Mouse (Mus musculus) left cerebral cortex, adult 18-20 months (tissue): ENCODE data around the gene Chid1. TPM values are rescaled to one million over a fixed set of nuclear protein-coding genes. Genes with fewer than 3 reads are reported as not detected.
A peak's percentile ranks its signal among the peaks of the same experiment; 100 is the strongest.

Experiments
- DNase-seq, 2 experiments: peaks; one replicate each; pipeline ENCODE4 v3.0.0; 2021 to 2022; ENCODE audit warnings: low spot score in 2 of 2, mixed read lengths in 1 of 2
- long read RNA-seq, 2 experiments: library from polyadenylated mRNA; stranded (forward); transcript quantifications; one replicate each; pipeline ENCODE4 v2.0.0; 2021
- total RNA-seq, 2 experiments: library from RNA; stranded (reverse); gene quantifications; 2 replicates each; pipeline ENCODE4 v1.2.3; 2021

Chid1 gene
- total RNA-seq: 10 to 100 TPM; 60.4 to 72.2 TPM
- long read RNA-seq, experiment 1, full-length matches to known transcripts: 56 of 77 reads
- long read RNA-seq, experiment 1, partial matches to known transcripts: 7 of 77 reads
- long read RNA-seq, experiment 1, other reads (novel, unspliced or antisense): 14 of 77 reads
- long read RNA-seq, experiment 2, full-length matches to known transcripts: 41 of 63 reads
- long read RNA-seq, experiment 2, partial matches to known transcripts: 8 of 63 reads
- long read RNA-seq, experiment 2, other reads (novel, unspliced or antisense): 14 of 63 reads

DNA sequence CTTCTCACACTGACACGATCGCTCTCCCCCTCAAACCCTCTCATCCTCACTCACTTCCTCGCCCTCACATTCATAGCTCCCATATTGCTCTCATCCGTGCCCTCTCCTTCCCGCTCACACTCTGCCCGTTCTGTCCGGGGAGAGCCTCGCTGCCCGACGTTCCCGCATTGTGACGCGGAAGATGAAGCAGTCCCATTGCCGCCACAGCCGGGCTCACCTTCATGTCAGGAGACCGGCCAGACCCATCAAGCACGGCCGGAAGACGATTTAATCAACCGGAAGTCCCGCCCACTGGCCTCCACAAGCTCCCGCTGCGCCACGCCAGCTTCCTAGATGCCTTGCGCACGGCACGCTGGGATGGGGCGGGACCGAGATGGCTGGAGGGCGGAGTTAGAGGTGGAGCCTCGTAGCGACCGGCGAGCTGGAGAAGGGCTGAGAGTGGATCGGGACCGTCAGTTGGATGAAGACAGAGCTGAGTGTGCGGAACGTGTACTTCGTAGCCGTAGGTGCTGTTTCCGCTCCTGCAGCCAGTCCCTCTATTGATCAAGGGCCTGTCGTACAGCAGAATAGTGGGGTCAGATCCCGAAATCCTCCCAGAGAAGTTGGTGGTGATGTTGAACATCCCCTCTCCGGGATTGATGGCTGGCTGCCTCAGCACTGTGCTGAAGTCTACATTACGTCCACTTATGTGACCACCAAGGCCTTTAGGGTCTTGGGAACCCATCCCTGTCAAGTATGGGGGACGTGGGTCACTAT lies at the start of gene Chid1:
Gene Chid1 (minus strand): TSS at position 302 of the 756 bp plus-strand sequence.
- peak; percentile 98 for DNase-seq

DNA sequence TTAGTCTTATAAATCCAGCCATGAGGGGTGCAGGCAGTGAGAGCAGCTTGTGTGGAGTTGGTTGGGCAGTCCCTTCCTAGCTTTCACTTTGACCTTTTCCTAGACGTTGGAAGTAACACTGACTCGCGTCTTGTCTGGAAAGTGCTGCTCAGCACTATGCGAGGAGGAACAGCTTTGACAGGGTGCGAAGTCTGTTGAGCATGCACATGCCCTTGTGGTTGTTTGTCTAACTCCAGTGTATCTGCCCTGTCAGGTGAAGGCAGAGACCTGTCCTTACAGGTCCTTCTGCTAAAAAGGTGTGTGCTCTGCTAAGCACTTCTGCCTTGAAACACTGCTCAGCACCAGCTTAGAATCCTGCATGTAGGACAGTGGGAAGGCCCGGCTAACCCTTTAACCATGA lies 49.2 kb upstream of the Chid1 start:
- DNase-seq: no peak

DNA sequence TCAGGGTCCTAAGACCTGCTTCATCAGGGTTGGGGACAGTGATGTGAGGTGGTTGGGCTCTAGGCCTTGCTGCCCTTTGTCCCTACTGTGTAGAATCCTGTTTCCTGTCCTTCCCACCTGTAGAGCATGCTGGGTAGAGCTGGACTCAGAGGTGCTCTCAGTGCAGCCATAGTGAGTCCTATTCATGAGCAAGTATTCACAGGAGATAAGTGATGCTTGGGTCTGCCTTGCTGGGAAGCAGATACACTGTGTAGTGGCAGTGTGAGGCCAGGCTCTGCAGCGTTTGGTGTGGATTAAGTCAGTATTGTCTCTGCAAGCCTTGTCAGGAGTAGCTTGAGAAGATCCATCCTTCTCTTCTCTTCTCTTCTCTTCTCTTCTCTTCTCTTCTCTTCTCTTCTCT lies 46.2 kb upstream of the Chid1 start:
- DNase-seq: no peak

DNA sequence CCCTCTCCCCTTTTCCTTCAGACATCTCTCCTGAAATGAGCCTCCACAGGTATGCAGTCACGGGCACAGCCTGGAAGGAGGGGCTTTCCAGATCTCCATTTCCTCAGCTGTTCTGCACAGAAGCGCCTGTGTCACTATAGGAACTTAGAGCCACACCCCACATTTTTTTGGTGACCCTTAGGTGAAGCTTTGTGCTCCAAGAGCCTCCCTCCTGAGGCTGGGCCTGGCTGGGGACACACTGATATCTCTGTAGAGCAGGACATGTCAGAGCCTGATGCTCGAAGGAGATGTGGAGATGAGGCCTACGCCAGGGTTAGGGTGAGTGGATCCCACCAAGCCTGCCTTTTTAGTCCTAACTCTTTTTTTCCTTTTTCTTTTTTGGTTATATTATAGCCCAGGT lies 45.6 kb upstream of the Chid1 start:
- DNase-seq: no peak

DNA sequence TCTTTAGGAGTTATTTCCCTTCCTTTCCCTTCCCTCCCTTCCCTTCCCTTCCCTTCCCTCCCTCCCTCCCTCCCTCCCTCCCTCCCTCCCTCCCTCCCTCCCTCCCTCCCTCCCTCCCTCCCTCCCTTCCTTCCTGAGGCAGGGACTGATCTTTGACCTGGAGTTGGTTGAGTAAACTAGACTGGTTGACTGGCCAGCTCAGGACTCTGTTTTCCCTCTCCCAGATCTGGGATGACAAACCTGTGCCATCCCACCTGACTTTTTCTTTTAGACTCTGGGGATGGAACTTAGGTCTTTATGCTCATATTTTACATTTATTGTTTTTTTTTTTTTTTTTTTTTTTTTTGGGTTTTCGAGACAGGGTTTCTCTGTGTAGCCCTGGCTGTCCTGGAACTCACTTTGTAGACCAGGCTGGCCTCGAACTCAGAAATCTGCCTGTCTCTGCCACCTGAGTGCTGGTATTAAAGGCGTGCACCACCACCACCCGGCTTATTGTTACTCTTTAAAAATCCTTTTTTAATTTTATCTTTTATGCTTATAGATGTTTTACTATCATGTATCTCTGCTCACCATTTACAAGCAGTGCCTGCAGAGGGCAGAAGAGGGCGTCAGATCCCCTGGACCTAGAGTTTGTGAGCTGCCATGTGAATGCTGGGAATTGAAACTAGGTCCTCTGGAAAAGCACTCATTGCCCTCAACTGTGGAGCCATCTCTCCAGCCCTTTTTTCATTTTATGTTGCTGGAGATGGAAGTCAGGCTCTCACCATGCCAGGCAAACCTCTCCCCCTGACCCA lies 44.6 kb upstream of the Chid1 start:
- DNase-seq: no peak

DNA sequence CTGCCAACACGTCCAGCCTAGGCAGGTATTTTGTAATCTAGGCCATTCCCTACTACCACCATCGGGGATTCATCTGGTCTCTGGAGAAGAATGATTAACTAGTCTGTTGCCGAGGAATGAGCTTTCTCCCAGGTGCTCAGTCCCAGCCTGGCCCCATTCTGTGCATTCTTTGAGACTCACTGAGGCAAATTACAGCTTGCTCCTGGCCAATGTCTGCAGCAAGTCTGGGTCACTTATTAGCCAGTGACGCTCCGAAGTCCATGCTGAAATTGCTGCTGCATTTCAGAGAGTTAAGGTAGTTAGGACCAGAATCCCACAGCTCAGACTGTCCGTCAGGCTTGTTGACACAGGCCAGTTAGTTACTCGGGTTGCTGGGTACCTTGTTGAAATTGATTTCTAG lies 41.7 kb upstream of the Chid1 start:
- no peak for DNase-seq

DNA sequence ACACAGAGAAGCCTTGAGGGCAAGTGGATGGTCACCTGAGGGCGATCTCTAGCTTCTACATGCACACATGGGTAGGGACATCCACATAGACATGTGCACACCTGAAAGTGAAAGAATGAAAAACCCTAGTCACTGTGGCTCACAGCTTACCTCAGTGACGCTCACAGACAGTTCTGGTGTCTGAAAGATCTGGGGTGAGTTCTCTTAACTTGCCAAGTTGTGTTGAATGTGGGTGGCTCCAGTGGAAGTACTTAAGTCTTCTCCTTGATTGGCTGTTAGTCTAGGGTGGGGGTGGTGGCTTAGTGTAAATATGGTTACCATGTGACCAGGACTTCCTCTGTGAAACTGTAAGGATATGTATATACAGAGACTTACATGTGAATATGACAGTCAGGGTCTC lies 39.3 kb upstream of the Chid1 start:
- DNase-seq: no peak

DNA sequence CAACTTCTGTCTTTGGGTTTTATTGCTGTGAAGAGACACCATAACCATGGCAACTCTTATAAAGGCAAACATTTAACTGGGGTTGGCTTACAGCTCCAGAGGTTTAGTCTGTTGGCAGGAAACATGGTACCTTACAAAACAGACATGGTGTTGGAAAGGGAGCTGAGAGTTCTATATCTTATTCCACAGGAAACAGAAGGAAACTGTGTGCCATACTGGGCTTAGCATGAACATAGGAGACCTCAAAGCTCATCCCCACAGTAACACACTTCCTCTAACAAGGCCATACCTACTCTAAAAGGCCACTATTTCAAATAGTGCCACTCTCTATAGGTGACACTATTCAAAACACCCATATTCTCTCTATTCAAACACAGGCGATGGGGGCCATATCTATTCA lies 38.9 kb upstream of the Chid1 start:
- DNase-seq: no peak

DNA sequence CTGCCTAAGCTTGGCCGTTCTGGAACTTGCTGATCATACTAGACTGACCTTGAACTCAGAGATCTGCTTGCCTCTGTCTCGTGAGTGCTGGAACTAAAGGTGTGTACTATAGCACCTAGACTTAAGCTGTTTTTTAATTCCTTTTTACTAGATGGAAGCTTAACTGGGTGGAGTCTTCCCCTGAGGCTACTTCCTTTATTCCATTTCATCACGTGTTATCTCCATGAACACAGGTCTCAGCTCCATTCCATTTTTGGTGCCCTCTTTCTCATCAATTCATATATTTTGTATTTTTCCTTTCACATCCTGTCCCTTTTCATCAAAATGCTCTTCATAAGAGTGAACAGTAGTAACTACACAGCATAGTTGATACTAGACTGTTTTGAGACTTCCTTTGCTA lies 38.1 kb upstream of the Chid1 start:
- DNase-seq: no peak

DNA sequence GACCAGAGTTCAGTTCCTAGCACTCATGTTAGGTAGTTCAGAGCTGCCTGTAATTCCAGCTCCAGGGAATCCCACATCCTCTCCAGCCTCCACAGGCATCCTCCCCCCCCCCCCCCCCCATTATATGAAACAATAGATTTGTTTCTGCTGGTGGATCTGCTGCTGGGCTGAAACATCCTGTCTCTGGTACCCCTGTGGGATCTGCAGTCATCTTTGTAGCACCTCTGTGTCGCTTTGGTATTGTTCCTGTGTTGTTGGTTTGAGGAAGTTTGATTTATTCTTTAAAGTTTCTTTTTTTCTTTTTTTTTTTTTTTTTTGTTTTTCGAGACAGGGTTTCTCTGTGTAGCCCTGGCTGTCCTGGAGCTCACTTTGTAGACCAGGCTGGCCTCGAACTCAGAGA lies 35.8 kb upstream of the Chid1 start:
- DNase-seq: no peak

DNA sequence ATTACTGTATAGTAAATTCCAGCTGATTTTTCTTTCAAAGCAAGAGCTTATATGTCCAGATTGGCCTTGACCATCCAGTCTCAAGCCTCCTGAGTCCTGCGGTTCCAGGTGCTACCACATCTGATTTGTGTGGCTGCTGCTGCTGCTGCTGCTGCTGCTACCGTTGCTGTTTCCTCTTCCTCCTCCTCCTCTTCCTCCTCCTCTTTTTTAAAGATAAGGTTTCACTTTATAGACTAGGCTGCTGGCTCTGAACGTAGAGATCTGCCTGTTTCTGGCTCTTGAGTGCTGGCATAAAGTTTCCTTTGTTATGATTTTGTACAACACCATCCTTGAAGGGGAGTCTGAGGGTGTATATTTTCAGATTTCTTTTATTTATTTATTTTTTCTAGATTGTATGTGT lies 34.4 kb upstream of the Chid1 start:
- DNase-seq: no peak

DNA sequence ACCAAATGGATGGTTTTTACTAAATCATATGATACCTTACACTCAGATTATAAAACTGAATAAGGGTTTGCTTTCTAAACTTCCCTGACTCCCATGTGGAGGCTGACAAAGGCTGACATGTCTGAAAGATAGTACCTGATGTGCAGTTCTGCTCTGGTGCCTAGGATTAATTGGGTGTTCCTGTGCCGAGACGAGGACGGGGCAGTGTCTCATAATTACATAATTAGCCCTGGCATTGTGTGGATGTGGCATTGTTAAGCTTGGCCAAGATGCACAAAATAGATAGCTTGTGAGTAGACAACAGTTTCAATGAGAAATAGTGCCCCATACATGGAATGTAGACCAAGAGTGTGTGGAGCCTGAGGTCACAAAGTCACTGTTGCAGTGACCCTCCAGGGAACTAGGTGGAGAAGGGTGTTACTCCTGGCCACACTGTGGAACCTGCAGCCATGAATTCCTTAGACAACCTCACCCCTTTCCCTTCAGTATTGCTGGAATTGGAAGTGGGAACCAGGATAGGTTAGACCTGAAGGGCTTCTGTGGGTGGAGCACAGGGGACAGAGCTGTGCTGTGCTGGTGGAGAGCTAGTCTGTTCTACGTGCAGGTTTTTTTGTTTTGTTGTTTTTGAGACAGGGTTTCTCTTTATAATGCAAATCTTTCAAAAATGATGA lies 31.1 kb upstream of the Chid1 start:
- DNase-seq: no peak

DNA sequence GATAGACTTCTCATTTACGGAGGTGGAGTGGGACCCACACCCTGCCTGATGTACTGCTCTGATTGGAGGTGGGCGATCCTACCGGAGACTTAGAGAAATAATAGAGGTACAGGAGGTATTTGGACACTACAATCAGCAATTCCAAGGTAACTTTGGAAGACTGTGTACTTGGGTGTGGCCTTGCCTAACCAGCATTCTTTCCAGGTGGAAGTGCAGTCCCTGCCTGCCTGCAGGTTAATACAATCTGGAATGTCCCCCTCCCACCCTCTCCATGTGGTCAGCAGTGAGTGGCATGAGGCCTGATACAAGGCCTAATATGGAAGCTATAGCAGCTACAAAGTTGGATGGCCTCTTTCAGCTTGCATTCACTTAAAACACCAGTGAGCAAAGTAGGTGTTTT lies 30.3 kb upstream of the Chid1 start:
- DNase-seq: no peak

DNA sequence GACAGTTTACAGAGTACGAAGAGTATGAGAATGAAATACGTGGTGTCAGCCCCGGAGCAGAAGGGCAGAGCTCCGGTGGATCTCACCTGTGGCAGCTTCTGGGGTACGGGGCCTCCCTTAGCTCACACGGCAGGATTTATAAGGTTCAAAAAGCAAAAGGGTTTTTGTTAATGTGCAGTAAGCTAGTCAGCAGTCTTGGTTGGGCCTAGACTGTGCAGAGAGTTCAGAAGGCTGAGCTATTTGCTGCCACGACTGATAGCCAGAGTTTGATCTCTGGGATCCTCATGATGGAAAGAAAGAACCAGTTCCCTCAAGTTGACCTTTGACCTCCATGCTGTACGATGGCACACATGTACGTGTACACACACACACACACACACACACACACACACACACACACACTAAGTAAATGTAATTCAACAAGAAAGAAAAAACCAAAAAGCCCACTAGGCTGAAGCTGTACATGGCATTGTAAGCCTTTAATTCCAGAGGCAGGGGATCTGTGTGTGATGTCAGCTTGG lies 29.7 kb upstream of the Chid1 start:
- DNase-seq: no peak

DNA sequence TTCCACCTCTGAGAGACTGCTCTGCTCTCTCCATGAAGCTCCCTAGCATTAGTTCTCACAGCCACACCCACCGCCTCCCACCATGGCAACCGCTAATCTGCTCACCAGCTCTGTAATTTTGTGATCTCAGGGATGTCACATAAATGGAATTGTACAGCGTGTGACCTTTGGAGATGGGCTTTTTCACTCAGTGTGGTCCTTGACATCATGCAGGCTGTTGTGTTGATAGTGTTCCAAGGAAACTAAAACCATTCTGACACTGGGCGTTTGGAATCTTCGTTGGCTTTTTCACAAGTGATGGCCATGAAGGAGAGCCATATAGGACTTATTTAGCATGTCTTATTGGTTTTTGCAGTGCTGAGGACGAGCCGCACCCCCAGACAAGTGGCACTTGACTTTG lies 26.9 kb upstream of the Chid1 start:
- no peak for DNase-seq

DNA sequence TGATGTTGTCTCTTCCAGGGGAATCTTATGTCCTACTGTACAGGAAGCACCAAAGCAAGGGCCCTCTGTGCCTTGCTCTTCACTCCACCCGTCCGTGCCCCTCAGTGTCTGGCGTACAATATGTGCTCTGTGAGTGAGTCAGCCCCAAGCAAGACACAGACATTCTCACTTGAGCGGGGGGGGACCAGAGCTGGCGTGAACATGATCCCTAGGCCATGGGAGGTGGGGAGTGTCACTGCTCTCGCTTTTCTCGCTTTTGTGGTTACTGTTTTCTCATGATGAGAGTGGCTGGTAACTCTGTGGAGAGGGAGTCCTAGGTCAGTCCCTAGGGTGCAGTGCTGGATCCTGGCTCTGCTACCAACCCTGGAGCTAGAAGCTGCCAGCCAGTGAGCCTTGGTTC lies 24.9 kb upstream of the Chid1 start:
- no peak for DNase-seq

DNA sequence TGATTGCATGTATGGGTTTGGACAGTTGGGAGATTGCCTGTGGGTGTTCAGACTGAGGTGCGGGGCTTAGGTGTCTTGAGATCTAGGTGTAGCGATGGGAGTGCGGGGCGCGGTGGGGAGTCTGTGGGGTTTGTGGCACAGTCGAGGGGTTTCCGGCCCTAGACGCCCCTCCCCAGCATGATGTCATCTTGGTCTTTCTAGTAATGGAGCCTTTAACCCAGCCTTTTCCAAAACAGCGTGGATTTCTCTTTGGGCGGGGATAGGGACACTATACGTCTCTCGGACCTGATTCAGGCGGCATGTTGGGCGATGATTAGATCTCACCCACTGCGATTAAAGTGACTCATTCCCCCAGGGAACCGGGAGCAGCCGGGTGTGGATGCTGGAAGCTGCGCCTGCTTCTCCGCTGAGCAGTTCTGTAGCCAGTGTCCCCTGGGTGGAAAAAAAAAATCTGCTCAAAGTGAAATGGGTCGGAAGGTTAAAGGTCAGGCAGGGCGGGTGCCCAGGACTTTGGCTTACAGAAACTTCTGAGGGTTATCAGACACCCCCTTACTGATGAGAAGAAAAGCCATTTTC lies 23.3 kb upstream of the Chid1 start:
- DNase-seq: peak; percentile 40 to 56

DNA sequence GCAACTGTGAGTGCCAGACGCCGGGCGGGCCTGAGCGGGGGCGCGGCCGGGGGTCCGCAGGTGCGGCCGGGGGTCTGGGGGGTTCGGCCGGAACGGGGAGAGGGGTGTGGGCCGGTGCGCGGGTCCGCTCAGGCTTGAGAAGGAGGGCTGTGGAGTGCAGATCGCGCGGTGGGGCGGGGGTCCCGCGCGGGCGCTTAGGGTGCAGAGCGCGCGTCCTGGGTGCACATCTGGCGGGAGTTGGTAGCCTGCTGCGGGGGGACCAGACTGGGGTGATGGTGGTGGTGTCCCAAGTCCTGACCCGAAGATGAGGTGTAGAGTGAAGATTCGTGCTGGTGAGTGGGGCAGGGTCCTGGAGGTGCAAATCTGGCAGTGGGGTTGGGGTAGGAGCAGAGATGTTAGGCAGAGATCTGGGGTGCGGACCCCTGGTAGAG lies 22.8 kb upstream of the Chid1 start:
- peak in 1 of 2 experiments; percentile 12 for DNase-seq

DNA sequence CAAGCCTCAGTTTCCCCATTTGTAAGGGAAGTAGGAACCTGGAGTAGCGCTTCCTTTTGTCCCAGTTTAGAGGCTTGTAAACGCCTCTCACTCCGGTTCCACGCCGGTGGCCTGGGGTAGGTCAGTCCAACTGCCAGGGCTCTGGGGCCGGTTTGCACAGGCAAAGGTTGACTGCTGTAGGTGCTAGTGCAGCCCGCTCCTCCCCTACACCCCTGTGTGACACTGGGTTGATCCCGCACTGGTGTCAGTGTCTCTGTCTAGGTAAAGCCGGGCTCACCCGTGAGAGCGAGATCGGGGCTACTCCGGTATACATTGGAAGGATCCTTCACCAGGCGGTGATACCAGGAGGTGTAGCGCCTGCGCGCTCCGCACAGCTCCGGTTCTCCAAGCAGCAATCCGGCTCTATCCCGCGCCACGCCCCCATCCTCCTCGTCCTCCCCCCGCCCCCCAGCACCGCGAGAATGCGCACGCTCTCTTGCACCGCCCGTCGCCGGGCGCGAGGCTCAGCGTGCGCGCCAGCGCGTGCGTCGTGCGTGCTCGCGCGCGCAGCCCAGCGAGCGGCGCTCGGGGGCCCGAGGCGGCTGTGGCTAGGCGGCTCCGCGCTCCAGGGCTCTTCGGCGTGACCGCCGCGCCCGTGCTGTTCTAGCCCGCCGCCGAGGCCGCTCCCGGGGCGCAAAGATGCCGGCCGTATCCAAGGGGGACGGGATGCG lies 22.2 kb upstream of the Chid1 start, which contains the start of gene Ap2a2:
Gene Ap2a2 (plus strand): TSS at position 492 of the 710 bp plus-strand sequence.
- DNase-seq: peak; percentile 83 to 91

DNA sequence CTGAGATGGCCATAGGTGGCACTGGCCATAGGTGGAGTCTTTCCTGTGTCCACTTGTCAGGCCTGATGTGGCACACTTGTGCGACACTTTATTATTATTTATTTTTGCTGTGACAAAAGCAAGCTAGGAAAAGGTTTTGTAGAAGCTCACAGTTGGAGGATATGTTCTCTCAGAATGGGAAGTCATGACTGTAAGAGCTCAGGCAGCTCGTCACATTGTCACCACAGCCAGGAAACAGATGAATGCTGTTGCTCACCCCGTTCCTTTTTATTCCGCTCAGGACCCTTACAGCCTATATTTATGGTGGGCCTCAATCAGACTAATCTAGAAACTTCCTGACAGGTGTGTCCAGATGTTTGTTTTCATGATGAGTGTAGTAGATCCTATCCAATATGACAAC lies 20.8 kb upstream of the Chid1 start:
- no peak for DNase-seq
